Mouse (Mus musculus) fibroblast of lung, adult 2 months (primary cell): ENCODE data around the gene Foxd3.
"Not testable (repeated sequence)": the region's sequence is repeated elsewhere in the genome, so short reads cannot be mapped to it uniquely, and the experiment has no call there.

Experiments used
- DNase-seq: peaks from one replicate; pipeline ENCODE4 v3.0.0-alpha.2; 2011; ENCODE audit warnings: low read depth

Foxd3 gene

GRCm38 (mm10) chr4:99655937-99656604 is at the start of gene Foxd3:
Foxd3 (plus strand) TSS chr4:99656299.
- DNase-seq: no peak

DNA sequence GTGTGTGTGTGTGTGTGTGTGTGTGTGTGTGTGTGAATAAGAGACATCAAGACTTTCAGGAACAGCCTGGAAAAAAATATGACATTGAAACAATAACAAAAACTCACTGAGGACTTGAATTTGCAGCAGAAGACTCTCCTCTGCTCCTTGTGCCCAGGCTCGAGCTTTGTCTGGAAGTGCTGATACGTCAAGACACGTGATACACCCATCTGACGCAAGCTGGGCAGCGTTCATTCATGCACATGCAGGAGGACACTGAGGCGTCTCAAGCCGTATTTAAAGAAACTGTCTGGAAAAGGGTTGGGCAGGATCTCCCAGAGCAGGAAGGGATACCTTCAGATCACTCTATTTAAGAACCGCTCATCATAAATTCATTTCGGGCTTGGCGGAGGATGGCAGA is 43.9 kb upstream of the Foxd3 start:
- DNase-seq: no peak

GRCm38 (mm10) chr4:99612609-99613350 is 43.3 kb upstream of the Foxd3 start:
- no peak for DNase-seq

- no peak for DNase-seq
These were observed 29.9 kb upstream of the Foxd3 start for GRCm38 (mm10) chr4:99626047-99626844.

DNA sequence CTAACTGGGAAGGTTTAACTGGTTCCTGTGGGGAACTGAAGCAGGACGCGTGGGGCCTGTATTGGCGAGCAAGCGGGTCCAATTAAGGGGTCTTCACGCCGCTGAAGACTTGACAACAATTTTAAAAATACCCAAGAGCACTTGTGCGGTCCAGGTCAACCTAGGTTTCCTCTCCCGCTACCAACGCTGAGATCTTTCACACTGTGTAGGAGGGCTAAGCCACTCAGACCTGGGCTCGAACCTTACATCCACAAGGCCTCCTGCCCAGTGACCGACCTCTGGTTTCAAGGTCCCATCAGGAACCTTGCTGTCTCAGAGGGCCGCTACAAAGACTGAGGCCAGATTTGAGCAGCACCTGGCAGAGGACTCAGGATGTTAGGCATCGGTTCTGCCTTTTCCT is 29.0 kb upstream of the Foxd3 start:
- DNase-seq: no peak

DNA sequence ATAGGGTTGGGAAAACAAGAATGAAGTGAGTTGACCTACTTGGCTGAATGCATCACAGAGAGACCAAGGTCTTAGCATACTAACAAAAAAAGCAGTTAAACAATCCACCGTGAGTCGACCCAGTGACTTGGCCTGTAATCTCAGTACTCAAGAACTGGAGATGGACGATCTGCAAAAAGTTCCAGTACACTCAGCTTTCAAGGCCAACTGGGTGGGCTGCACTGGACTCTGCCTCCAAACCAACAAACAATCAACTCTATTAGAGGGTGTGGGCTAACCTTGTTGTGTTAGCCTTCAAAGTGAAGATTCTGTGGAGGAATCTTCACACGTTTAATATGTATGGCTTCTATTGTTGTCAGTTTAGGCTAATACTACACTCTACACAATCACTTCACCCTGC is 20.1 kb upstream of the Foxd3 start:
- no peak for DNase-seq

DNA sequence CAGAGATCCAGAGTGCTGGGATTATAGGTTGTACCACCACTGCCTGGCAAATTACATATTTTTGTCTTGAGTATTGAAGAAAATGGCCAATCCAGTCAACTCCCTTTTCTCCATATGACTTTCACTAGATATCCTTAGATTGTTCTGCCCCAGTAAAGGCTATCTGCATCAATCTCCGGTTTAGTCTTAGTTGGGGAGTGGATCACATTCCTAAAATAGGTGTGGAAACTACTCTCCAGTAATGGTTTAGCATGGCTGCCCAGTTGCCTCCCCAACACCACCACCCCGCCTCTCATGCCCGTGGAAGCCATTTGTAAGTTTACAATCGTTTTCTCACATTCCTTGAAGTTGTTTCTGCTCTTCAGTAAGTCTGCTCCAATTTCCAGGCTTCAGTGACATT is 19.4 kb upstream of the Foxd3 start:
- no peak for DNase-seq

DNA sequence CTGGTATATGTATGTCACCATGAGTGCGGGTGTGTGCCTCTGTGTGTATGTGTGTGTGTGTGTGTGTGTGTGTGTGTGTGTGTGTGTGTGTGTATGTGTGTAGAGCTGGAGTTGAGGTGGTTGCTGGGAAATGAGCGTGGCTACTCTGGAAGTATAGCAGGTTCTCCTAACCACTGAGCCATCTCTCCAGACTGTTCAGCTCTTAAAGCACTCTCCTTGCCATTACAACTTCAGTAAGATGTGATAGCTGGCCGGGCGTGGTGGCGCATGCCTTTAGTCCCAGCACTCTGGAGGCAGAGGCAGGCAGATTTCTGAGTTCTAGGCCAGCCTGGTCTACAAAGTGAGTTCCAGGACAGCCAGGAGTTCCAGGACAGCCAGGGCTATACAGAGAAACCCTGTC is 15.5 kb upstream of the Foxd3 start:
- DNase-seq: not testable (repeated sequence)

DNA sequence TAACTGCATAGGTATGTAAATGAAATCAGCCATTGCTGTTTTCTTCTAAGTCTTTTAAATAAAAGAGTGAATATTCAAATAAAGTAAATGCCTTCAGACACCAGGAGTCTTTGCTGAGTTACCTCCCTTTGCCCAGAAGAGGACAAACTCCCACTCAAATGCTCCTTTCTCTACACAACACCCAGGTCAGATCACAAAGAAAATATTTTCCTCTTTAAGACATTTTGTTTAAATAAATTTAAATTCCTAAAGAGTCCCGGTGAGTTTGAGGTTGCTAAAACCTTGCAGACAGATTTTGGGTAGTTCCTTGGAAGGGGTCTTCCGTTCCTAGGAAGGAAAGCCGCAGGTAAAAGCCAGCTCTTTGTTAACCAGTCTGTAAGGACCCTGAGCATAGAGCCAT is 14.2 kb upstream of the Foxd3 start:
- DNase-seq: no peak

GRCm38 (mm10) chr4:99645560-99645959 is 10.5 kb upstream of the Foxd3 start:
- DNase-seq: no peak

DNA sequence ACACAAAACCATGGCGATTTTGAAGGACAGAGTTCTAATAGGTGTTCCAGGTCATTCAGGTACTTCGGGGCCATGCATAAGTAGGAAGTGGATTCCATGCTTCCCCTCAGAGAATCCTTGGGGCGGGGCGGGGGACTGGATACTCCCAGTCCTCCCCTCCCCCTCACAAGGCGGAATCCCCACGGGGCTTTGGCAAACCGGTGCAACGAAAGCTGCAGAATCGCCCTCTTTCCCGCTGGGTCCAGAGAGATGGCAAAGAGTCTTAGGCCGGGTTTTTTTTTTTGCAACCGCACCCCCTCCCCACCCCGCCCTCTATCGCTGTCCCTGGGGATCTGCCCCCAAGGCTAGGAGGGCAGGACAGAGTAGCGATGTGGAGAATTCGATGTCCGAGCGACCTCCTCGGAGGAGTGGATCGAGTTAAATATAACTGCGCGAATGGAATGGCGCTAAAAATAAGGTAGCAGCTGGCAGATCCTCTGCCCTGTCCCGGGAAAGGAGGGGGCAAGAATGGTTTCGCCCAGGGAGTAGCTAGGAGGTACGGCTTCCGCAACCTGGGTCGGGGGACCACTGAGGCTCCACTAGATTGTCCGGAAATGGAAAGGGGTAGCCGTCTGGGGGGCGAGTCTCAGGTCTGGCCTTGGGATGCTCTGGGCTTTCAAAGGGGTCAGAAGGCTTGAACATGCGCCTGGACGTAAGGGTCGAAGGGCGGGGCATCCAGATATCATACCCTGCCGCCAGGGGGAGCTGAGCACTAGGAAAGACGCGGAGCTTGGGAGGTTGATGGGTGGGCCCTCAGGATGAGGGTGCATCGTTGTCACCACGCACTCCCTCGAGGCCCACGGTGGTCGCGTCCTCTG is 5.8 kb upstream of the Foxd3 start:
- DNase-seq: no peak

- no peak for DNase-seq
These were observed 5.0 kb upstream of the Foxd3 start for GRCm38 (mm10) chr4:99650945-99651690.

DNA sequence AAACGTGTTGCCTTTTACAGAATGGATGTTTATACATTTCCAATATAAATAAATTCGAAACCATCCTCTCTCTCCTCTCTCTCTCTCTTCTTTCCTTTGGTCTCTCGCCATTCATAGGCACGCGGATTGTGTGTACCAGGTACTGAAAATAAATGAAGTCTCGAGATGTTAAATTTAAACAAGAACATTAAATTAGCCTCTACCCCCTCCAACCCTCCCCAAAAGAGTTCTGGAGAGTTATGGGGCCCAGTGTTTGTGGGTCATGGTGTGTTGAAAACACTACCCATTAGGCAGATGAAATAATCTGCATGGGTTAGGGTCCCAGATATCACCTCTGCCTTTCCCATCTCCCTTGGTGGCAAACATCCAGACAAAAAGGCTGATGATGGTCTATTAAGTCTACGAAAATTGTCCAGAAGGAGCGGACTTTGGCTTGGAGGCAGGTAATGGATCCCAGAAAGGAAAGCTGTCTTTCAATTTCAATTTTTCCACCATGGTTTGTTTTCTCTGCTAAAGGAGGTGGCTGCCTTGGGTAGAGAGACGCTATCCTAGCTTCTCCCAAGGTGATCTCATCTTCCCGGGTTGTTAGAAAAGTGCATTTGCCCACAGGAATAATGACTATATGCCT is 4.2 kb upstream of the Foxd3 start:
- no peak for DNase-seq

- no peak for DNase-seq
These were observed 3.4 kb upstream of the Foxd3 start for GRCm38 (mm10) chr4:99652576-99653210.

DNA sequence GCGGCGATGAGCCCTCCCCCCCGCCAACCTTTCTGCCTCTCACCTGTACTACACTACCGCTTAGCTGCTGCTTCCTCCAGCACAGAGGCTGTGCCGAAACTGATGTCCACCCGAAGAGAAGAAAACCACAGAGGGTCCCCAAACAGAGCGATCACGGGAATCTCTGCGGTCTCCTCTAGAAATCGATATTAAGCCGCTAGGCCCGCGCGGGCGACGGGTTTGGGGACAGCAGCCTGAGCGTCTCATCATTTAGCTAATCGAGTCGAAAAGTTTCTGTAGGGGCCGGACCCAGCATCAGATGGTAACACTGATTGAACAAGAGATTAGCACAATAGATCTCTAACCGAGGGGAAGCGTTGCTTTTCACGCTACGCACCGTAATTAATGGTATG is 2.9 kb upstream of the Foxd3 start:
- DNase-seq: no peak

DNA sequence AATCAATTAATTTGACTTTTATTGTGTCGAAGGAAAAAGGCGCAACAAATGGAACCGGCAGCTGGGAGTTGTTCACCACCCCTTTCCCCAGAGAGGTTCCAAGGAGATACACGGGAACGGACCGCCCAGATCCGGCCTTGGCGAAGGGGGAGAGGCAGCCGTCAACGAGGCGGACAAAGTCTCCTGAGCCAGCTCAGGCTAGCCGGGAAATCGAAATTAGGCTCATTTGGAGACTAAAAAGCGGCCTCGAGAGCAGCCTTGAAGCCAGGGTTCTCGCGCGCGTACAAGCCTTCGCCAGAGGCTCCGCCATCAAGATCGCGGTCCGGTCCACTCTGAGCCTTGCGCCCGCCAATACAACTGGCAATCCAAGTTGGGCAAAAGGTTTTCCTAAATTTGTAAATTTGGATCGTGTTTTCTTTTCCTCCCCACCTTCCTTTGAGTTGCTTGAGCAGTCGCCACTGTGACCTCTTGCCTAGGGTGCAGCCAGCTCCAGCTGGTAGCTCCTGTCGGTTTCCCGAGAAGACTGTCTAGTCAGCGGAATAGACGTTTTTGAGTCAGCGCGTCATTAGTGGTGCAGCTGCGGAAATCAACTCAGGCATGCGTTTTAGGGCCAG is 2.4 kb upstream of the Foxd3 start:
- DNase-seq: no peak

- no peak for DNase-seq
These were observed 1.3 kb upstream of the Foxd3 start for GRCm38 (mm10) chr4:99654621-99655296.

GRCm38 (mm10) chr4:99656605-99657429 is 718 bp downstream of the Foxd3 start:
- DNase-seq: no peak
